Mouse (Mus musculus): ENCODE results near the gene Fbxw2. TPM values are rescaled to one million over a fixed set of nuclear protein-coding genes. Genes with fewer than 3 reads are reported as not detected.
"Not testable (repeated sequence)": the region's sequence is repeated elsewhere in the genome, so short reads cannot be mapped to it uniquely, and the experiment has no call there.

Fbxw2 gene
- polyA plus RNA-seq, 1 experiment: 16.3 TPM

DNA sequence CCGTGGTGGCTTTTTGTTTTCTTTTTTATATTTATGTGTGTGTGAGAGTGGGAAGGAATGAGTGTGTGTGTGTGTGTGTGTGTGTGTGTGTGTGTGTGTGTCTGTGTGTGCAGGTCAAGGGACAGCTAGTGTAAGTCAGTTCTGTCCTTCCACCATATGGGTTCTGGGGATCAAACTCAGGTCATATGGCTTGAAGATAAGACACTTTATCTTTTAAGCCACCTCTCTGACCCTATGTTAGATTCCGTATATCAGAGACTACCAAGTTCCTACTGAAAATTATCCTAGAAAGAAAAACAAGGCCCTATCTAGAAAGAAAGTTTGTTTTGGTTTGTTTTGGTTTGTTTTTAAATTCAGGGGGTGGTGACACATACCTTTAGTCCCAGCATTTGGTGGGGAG lies 63.9 kb downstream of the Fbxw2 start:
- H3K27me3 ChIP-seq (replicated peaks): no peaks in the 10 kb centered on the region
- peaks cover 8% of the 10 kb centered on the region for H3K4me1 ChIP-seq
- H3K9me3 ChIP-seq: no peaks in the 10 kb centered on the region
- TF ChIP-seq GATA1 (IDR thresholded peaks at IDR 0.05; ENCODE audit: borderline replicate concordance, low read length): no peak
- TF ChIP-seq FLI1 (IDR thresholded peaks at IDR 0.05; ENCODE audit: low read length): no peak
- H3K36me3 ChIP-seq (replicated peaks; ENCODE audit: low read length): no peaks in the 10 kb centered on the region
- no peak overlapping the region for H3K4me3 ChIP-seq (replicated peaks)

DNA sequence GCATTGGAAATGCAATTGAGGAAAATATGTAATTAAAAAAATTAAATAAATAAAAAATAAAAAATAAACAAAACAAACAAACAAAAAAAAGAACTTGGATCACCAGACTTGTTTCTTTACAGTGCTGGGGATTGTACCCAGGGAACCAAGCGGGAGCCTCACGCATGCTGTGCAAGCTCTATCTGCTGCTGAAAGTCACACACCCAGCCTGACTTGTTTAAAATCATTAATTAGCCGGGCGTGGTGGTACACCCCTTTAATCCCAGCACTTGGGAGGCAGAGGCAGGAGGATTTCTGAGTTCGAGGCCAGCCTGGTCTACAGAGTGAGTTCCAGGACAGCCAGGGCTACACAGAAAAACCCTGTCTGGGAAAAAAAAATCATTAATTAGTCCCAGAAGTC lies 64.8 kb downstream of the Fbxw2 start:
- H3K4me3 ChIP-seq (replicated peaks); H3K9me3 ChIP-seq; H3K4me1 ChIP-seq; H3K27me3 ChIP-seq (replicated peaks); H3K36me3 ChIP-seq (replicated peaks; ENCODE audit: low read length): not testable (repeated sequence)

DNA sequence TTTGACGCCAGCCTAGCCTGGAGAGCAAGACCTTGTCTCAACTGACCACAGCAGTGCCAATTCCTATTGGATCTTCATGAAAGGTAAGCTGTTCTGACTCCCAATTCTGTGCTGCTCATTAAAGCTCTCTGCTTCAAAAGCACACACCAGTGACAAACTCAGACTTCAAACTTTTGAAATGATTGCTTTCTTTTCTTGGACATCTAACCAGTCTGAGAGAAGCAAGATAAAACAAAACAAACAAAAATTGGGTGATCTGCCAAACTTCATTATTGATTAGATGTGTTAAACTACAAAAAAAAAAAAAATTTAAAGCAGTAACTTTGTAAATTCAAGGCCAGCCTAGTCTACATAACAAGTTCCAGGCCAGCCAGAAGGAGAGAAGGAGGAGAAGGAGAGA lies 68.8 kb downstream of the Fbxw2 start:
- TF ChIP-seq FLI1 (IDR thresholded peaks at IDR 0.05; ENCODE audit: low read length) (no peak), GATA1 (IDR thresholded peaks at IDR 0.05; ENCODE audit: borderline replicate concordance, low read length) (no peak)
- H3K36me3 ChIP-seq (replicated peaks; ENCODE audit: low read length): no peaks in the 10 kb centered on the region
- H3K4me1 ChIP-seq: peaks cover 17% of the 10 kb centered on the region
- H3K27me3 ChIP-seq (replicated peaks): no peaks in the 10 kb centered on the region
- H3K9me3 ChIP-seq: no peaks in the 10 kb centered on the region
- H3K4me3 ChIP-seq (replicated peaks): no peak overlapping the region

DNA sequence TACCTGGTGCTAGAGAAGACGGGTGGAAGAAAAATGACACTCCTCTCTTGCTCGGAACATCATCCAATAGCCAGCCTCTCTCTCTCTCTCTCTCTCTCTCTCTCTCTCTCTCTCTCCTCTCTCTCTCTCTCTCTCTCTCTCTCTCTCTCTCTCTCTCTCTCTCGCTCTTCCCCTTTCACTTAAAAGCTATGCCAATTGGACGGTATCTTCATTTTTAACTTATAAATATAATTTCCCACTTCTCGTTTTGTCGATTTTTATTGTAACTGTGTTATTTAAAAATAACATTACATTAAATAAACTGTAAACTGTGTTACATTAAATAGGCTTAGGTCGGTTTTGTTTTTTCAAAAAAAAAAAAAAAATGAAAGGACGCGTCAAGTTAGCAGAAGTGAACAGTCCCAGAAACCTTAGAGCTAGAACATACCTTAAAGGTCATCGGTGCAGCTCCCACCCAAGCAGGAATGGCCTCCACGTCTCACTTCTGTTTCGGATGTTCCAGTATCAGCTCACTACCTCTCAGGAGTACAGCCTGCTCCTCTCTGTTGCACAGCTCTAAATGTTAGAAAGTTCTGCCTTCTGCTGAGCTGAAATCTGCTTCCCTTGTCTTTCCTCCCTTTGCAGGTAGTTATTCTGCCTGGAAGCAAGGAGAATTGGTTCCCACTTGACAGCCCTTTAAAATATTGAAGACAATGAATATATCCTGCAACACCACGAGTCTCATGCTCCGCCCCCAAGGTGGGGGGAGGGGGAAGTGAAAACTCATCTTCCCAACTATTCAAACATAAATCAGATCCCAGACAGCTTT lies 71.4 kb downstream of the Fbxw2 start, which contains the start of gene Gapvd1:
TSS of gene Gapvd1 (minus strand) at position 682 of the 808 bp plus-strand sequence.
- Histone ChIP-seq H3K36me3 (replicated peaks; ENCODE audit: low read length) (peaks cover 3% of the 10 kb centered on the region), H3K4me3 (replicated peaks) (peak within 1 kb of the TSS; percentile 100), H3K4me1 (peaks cover 42% of the 10 kb centered on the region), H3K9me3 (no peaks in the 10 kb centered on the region), H3K27me3 (replicated peaks) (no peaks in the 10 kb centered on the region)
- TF ChIP-seq FLI1 (IDR thresholded peaks at IDR 0.05; ENCODE audit: low read length): no peak
- TF ChIP-seq GATA1 (IDR thresholded peaks at IDR 0.05; ENCODE audit: borderline replicate concordance, low read length): no peak

Other genes with a start within 250 kb of the Fbxw2 start
- 4.8 and 5.6 TPM in 2 replicates for gene Gapvd1, start 71.1 kb downstream of the Fbxw2 start, polyA plus RNA-seq (2012; ENCODE audit: insufficient read depth, low replicate concordance)
- 45.7 and 148 TPM in 2 replicates for gene Hspa5, start 54.3 kb downstream of the Fbxw2 start, polyA plus RNA-seq (2012; ENCODE audit: insufficient read depth, low replicate concordance)
- gene Rabepk, start 26.4 kb downstream of the Fbxw2 start, polyA plus RNA-seq (2012; ENCODE audit: insufficient read depth, low replicate concordance): 4.8 and 9.0 TPM in 2 replicates
- gene Gm34653, start 6.7 kb upstream of the Fbxw2 start, polyA plus RNA-seq (2012; ENCODE audit: insufficient read depth, low replicate concordance): not detected in 2 replicates
- gene Cutal, start 48.1 kb upstream of the Fbxw2 start, polyA plus RNA-seq (2012; ENCODE audit: insufficient read depth, low replicate concordance): not detected in 2 replicates
- gene Psmd5, start 48.7 kb upstream of the Fbxw2 start, polyA plus RNA-seq (2012; ENCODE audit: insufficient read depth, low replicate concordance): 2.9 and 3.4 TPM in 2 replicates
- 1.2 TPM in 1 of 2 replicates, not detected in the other for gene Phf19, start 87.7 kb upstream of the Fbxw2 start, polyA plus RNA-seq (2012; ENCODE audit: insufficient read depth, low replicate concordance)
- gene Traf1, start 135.5 kb upstream of the Fbxw2 start, polyA plus RNA-seq (2012; ENCODE audit: insufficient read depth, low replicate concordance): 0.44 TPM in 1 of 2 replicates, not detected in the other
- not detected in 2 replicates for gene Hc, start 235.1 kb upstream of the Fbxw2 start, polyA plus RNA-seq (2012; ENCODE audit: insufficient read depth, low replicate concordance)